Mouse (Mus musculus): ENCODE results near the gene Pde10a.

Gene Pde10a

GRCm38 (mm10) chr17:8965177-8965576 is 440.0 kb downstream of the Pde10a start:
- Histone ChIP-seq H3K9me3 (ENCODE audit: low read length) (no peaks in the 10 kb centered on the region), H3K27me3 (ENCODE audit: insufficient read depth, low read length) (peaks cover 16% of the 10 kb centered on the region), H3K4me1 (replicated peaks; ENCODE audit: low read depth, low read length) (peaks cover 11% of the 10 kb centered on the region), H3K4me3 (replicated peaks; ENCODE audit: low read length) (no peak overlapping the region), H3K36me3 (ENCODE audit: insufficient read depth, low read length) (no peaks in the 10 kb centered on the region)
- TF ChIP-seq POU5F1 (IDR thresholded peaks at IDR 0.05; ENCODE audit: borderline replicate concordance, low read length): no peak
- TF ChIP-seq NANOG (IDR thresholded peaks at IDR 0.05; ENCODE audit: borderline replicate concordance, low read length): no peak

- peaks cover 15% of the 10 kb centered on the region for H3K27me3 ChIP-seq (ENCODE audit: insufficient read depth, low read length)
- peaks cover 9% of the 10 kb centered on the region for H3K4me1 ChIP-seq (replicated peaks; ENCODE audit: low read depth, low read length)
- H3K36me3 ChIP-seq (ENCODE audit: insufficient read depth, low read length): no peaks in the 10 kb centered on the region
- H3K9me3 ChIP-seq (ENCODE audit: low read length): no peaks in the 10 kb centered on the region
- H3K4me3 ChIP-seq (replicated peaks; ENCODE audit: low read length): no peak overlapping the region
- TF ChIP-seq POU5F1 (IDR thresholded peaks at IDR 0.05; ENCODE audit: borderline replicate concordance, low read length) (no peak), NANOG (IDR thresholded peaks at IDR 0.05; ENCODE audit: borderline replicate concordance, low read length) (no peak), CTCF (conservative IDR thresholded peaks at IDR 0.05; ENCODE audit: low read length) (no peak)
Measured at GRCm38 (mm10) chr17:8972152-8972854, 447.1 kb downstream of the Pde10a start.

- Histone ChIP-seq H3K4me3 (replicated peaks; ENCODE audit: low read length) (no peak overlapping the region), H3K9me3 (ENCODE audit: low read length) (no peaks in the 10 kb centered on the region), H3K27me3 (ENCODE audit: insufficient read depth, low read length) (peaks cover 9% of the 10 kb centered on the region), H3K36me3 (ENCODE audit: insufficient read depth, low read length) (no peaks in the 10 kb centered on the region), H3K4me1 (replicated peaks; ENCODE audit: low read depth, low read length) (peaks cover 9% of the 10 kb centered on the region)
- TF ChIP-seq NANOG (IDR thresholded peaks at IDR 0.05; ENCODE audit: borderline replicate concordance, low read length) (no peak), POU5F1 (IDR thresholded peaks at IDR 0.05; ENCODE audit: borderline replicate concordance, low read length) (no peak), CTCF (conservative IDR thresholded peaks at IDR 0.05; ENCODE audit: low read length) (no peak)
Measured at GRCm38 (mm10) chr17:8973331-8973730, 448.2 kb downstream of the Pde10a start.

- Histone ChIP-seq H3K4me1 (replicated peaks; ENCODE audit: low read depth, low read length) (peaks cover 9% of the 10 kb centered on the region), H3K9me3 (ENCODE audit: low read length) (no peaks in the 10 kb centered on the region), H3K27me3 (ENCODE audit: insufficient read depth, low read length) (0 out of 2 replicates have a peak, but pooled peaks cover 1% of the 10 kb centered on the region), H3K4me3 (replicated peaks; ENCODE audit: low read length) (no peak overlapping the region), H3K36me3 (ENCODE audit: insufficient read depth, low read length) (no peaks in the 10 kb centered on the region)
- TF ChIP-seq NANOG (IDR thresholded peaks at IDR 0.05; ENCODE audit: borderline replicate concordance, low read length) (no peak), POU5F1 (IDR thresholded peaks at IDR 0.05; ENCODE audit: borderline replicate concordance, low read length) (no peak), CTCF (conservative IDR thresholded peaks at IDR 0.05; ENCODE audit: low read length) (no peak)
Measured at GRCm38 (mm10) chr17:8974423-8974822, 449.3 kb downstream of the Pde10a start.

- no peak overlapping the region for H3K4me3 ChIP-seq (replicated peaks; ENCODE audit: low read length)
- TF ChIP-seq POU5F1 (IDR thresholded peaks at IDR 0.05; ENCODE audit: borderline replicate concordance, low read length) (no peak), CTCF (conservative IDR thresholded peaks at IDR 0.05; ENCODE audit: low read length) (no peak), NANOG (IDR thresholded peaks at IDR 0.05; ENCODE audit: borderline replicate concordance, low read length) (no peak)
- no peaks in the 10 kb centered on the region for H3K36me3 ChIP-seq (ENCODE audit: insufficient read depth, low read length)
- 0 out of 2 replicates have a peak, but pooled peaks cover 2% of the 10 kb centered on the region for H3K27me3 ChIP-seq (ENCODE audit: insufficient read depth, low read length)
- no peaks in the 10 kb centered on the region for H3K9me3 ChIP-seq (ENCODE audit: low read length)
- peaks cover 4% of the 10 kb centered on the region; the same call in 1 of the 2 replicates for H3K4me1 ChIP-seq (replicated peaks; ENCODE audit: low read depth, low read length)
Measured at GRCm38 (mm10) chr17:8974823-8975397, 449.7 kb downstream of the Pde10a start.

- Histone ChIP-seq H3K9me3 (ENCODE audit: low read length) (no peaks in the 10 kb centered on the region), H3K27me3 (ENCODE audit: insufficient read depth, low read length) (peaks cover 5% of the 10 kb centered on the region; the same call in 1 of the 2 replicates), H3K4me1 (replicated peaks; ENCODE audit: low read depth, low read length) (peaks cover 5% of the 10 kb centered on the region), H3K36me3 (ENCODE audit: insufficient read depth, low read length) (no peaks in the 10 kb centered on the region), H3K4me3 (replicated peaks; ENCODE audit: low read length) (no peak overlapping the region)
- TF ChIP-seq NANOG (IDR thresholded peaks at IDR 0.05; ENCODE audit: borderline replicate concordance, low read length) (no peak), CTCF (conservative IDR thresholded peaks at IDR 0.05; ENCODE audit: low read length) (no peak), POU5F1 (IDR thresholded peaks at IDR 0.05; ENCODE audit: borderline replicate concordance, low read length) (no peak)
Measured at GRCm38 (mm10) chr17:8976745-8977144, 451.6 kb downstream of the Pde10a start.

GRCm38 (mm10) chr17:8977271-8977670 is 452.1 kb downstream of the Pde10a start:
- peaks cover 5% of the 10 kb centered on the region; the same call in 1 of the 2 replicates for H3K27me3 ChIP-seq (ENCODE audit: insufficient read depth, low read length)
- H3K4me1 ChIP-seq (replicated peaks; ENCODE audit: low read depth, low read length): peaks cover 7% of the 10 kb centered on the region
- H3K36me3 ChIP-seq (ENCODE audit: insufficient read depth, low read length): no peaks in the 10 kb centered on the region
- TF ChIP-seq NANOG (IDR thresholded peaks at IDR 0.05; ENCODE audit: borderline replicate concordance, low read length): no peak
- TF ChIP-seq CTCF (conservative IDR thresholded peaks at IDR 0.05; ENCODE audit: low read length): no peak
- TF ChIP-seq POU5F1 (IDR thresholded peaks at IDR 0.05; ENCODE audit: borderline replicate concordance, low read length): no peak
- no peaks in the 10 kb centered on the region for H3K9me3 ChIP-seq (ENCODE audit: low read length)
- H3K4me3 ChIP-seq (replicated peaks; ENCODE audit: low read length): no peak overlapping the region

GRCm38 (mm10) chr17:8983576-8983975 is 458.4 kb downstream of the Pde10a start:
- no peak overlapping the region for H3K4me3 ChIP-seq (replicated peaks; ENCODE audit: low read length)
- peaks cover 40% of the 10 kb centered on the region for H3K4me1 ChIP-seq (replicated peaks; ENCODE audit: low read depth, low read length)
- TF ChIP-seq NANOG (IDR thresholded peaks at IDR 0.05; ENCODE audit: borderline replicate concordance, low read length) (no peak), POU5F1 (IDR thresholded peaks at IDR 0.05; ENCODE audit: borderline replicate concordance, low read length) (no peak)
- no peaks in the 10 kb centered on the region for H3K9me3 ChIP-seq (ENCODE audit: low read length)
- peaks cover 5% of the 10 kb centered on the region; the same call in 1 of the 2 replicates for H3K27me3 ChIP-seq (ENCODE audit: insufficient read depth, low read length)
- no peaks in the 10 kb centered on the region for H3K36me3 ChIP-seq (ENCODE audit: insufficient read depth, low read length)
